Mouse (Mus musculus) intestine, postnatal 0 days (tissue): ENCODE data around the gene Cbx3. TPM values are rescaled to one million over a fixed set of nuclear protein-coding genes. Genes with fewer than 3 reads are reported as not detected.

Experiments
- ATAC-seq: fragments of 200-750 bp; cut with Nextera tagmentation; 2 replicates; pipeline ENCODE4 v1.8.0; 2017; ENCODE audit warnings: mild to moderate bottlenecking, moderate TSS enrichment, moderate library complexity
- H3K27ac ChIP-seq: fragments of 300-500 bp; sonication (generic); 2 replicates; pipeline ENCODE4 v1.5.1; 2014; ENCODE audit warnings: mild to moderate bottlenecking, low read depth, low read length, moderate library complexity
- H3K27me3 ChIP-seq: fragments of 300-500 bp; sonication (generic); replicated peaks from 2 replicates; pipeline ENCODE4 v1.6.1; 2014; ENCODE audit warnings: low read length, mixed read lengths; ENCODE audit not compliant: control insufficient read depth, insufficient read depth
- H3K36me3 ChIP-seq: fragments of 300-500 bp; sonication (generic); 2 replicates; pipeline ENCODE4 v1.6.1; 2014; ENCODE audit warnings: mild to moderate bottlenecking, moderate library complexity; ENCODE audit not compliant: control insufficient read depth, insufficient read depth
- H3K4me1 ChIP-seq: fragments of 300-500 bp; sonication (generic); replicated peaks from 2 replicates; pipeline ENCODE4 v1.6.1; 2014; ENCODE audit warnings: antibody characterized with exemption, low read length, mixed read lengths; ENCODE audit not compliant: control insufficient read depth, insufficient read depth
- H3K4me2 ChIP-seq: fragments of 300-500 bp; sonication (generic); replicated peaks from 2 replicates; pipeline ENCODE4 v1.6.1; 2014; ENCODE audit warnings: low read depth, mild to moderate bottlenecking, moderate library complexity
- H3K4me3 ChIP-seq: fragments of 300-500 bp; sonication (generic); 2 replicates; pipeline ENCODE4 v1.5.1; 2014; ENCODE audit warnings: low read depth, low read length
- H3K9ac ChIP-seq: fragments of 300-500 bp; sonication (generic); 2 replicates; pipeline ENCODE4 v1.6.1; 2014; ENCODE audit warnings: mild to moderate bottlenecking, low read depth, low read length
- H3K9me3 ChIP-seq: fragments of 300-500 bp; sonication (generic); 2 replicates; pipeline ENCODE4 v1.6.1; 2016; ENCODE audit warnings: mixed run types; ENCODE audit not compliant: control insufficient read depth
- CTCF ChIP-seq: sonication (generic); IDR thresholded peaks from 2 replicates; pipeline ENCODE4 v1.5.1; 2016; ENCODE audit warnings: low read depth, mild to moderate bottlenecking, control low read depth, antibody characterized with exemption, moderate library complexity
- WGBS: fragments of 180-500 bp; shearing (Covaris S2); extraction: QIAGEN DNeasy Blood & Tissue Kit; methylation state at CpG from one replicate; pipeline ENCODE4 v1.1.7; 2014; 5-methylcytosine and 5-hydroxymethylcytosine counted together
- polyA plus RNA-seq: library from polyadenylated mRNA; unstranded; fragments of >200 nt; fragmentation: Nextera tagmentation; extraction: Ambion mirVana; gene quantifications from 2 replicates; pipeline ENCODE4 v1.2.1, GENCODE M21; 2015

Cbx3 gene
- polyA plus RNA-seq, 1 experiment from 2014 or later, result 168 TPM

- no peak for ATAC-seq
- WGBS, result 5% methylated on average over 20 of the region's 21 CpGs
- Histone ChIP-seq H3K9ac (peak overlapping the region; percentile 45), H3K27ac (no peak overlapping the region), H3K4me2 (peak overlapping the region; percentile 95), H3K27me3 (no peaks in the 10 kb centered on the region), H3K4me3 (peak overlapping the region; percentile 60), H3K9me3 (no peaks in the 10 kb centered on the region), H3K36me3 (no peaks in the 10 kb centered on the region), H3K4me1 (no peaks in the 10 kb centered on the region; the same call in 1 of the 2 replicates)
- no peak for TF ChIP-seq CTCF
These were observed 54.3 kb downstream of the Cbx3 start for GRCm38 (mm10) chr6:51524321-51524931.

- no peak for TF ChIP-seq CTCF
- no peaks in the 10 kb centered on the region for H3K27me3 ChIP-seq
- 36% methylated on average over 5 of the region's 5 CpGs for WGBS
These were observed 54.8 kb downstream of the Cbx3 start for GRCm38 (mm10) chr6:51525001-51525400.

GRCm38 (mm10) chr6:51529457-51529856 is 59.3 kb downstream of the Cbx3 start:
- H3K9me3 ChIP-seq, result no peaks in the 10 kb centered on the region
- no peak for TF ChIP-seq CTCF
- H3K36me3 ChIP-seq, result no peaks in the 10 kb centered on the region
- ATAC-seq, result no peak
- no peak overlapping the region for H3K9ac ChIP-seq
- no peaks in the 10 kb centered on the region; the same call in 1 of the 2 replicates for H3K4me1 ChIP-seq
- 92% methylated on average over 7 of the region's 7 CpGs for WGBS
- H3K4me3 ChIP-seq, result no peak overlapping the region
- H3K4me2 ChIP-seq, result no peak overlapping the region
- H3K27me3 ChIP-seq, result no peaks in the 10 kb centered on the region
- H3K27ac ChIP-seq, result no peak overlapping the region

More at GRCm38 (mm10) chr6:51525001-51525400, 54.8 kb downstream of the Cbx3 start:
- Histone ChIP-seq H3K27ac (no peak overlapping the region), H3K9me3 (no peaks in the 10 kb centered on the region), H3K4me2 (peak overlapping the region; percentile 95), H3K4me1 (no peaks in the 10 kb centered on the region; the same call in 1 of the 2 replicates), H3K36me3 (no peaks in the 10 kb centered on the region), H3K9ac (no peak overlapping the region), H3K4me3 (0 out of 2 replicates have a peak overlapping the region, but pooled peaks have one; percentile 60)
- no peak for ATAC-seq

Other genes with a start within 250 kb of the Cbx3 start
- gene Nfe2l3, start 37.7 kb upstream of the Cbx3 start, polyA plus RNA-seq, result 0.99 and 1.1 TPM in 2 replicates
- 654 and 678 TPM in 2 replicates for gene Hnrnpa2b1, start 466 bp upstream of the Cbx3 start, polyA plus RNA-seq
- gene Snx10, start 53.5 kb downstream of the Cbx3 start, polyA plus RNA-seq, result 8.4 and 10.1 TPM in 2 replicates